Mouse (Mus musculus) liver, postnatal 0 days (tissue): ENCODE results near the gene Fam76b. TPM values are rescaled to one million over a fixed set of nuclear protein-coding genes. Genes with fewer than 3 reads are reported as not detected.

Source experiments
- ATAC-seq: fragments of 200-750 bp; cut with Nextera tagmentation; 2 replicates; pipeline ENCODE4 v1.8.0; 2017; ENCODE audit warnings: mild to moderate bottlenecking, moderate library complexity
- DNase-seq: peaks from one replicate; pipeline ENCODE4 v3.0.0-alpha.2; 2016
- H3K27ac ChIP-seq: fragments of 300-500 bp; sonication (generic); 2 replicates; pipeline ENCODE4 v1.5.1; 2014; ENCODE audit warnings: antibody characterized with exemption, moderate library complexity, mild to moderate bottlenecking, low read depth
- H3K27me3 ChIP-seq: fragments of 300-500 bp; sonication (generic); 2 replicates; pipeline ENCODE4 v1.6.1; 2014; ENCODE audit warnings: low read length, control low read depth, mixed read lengths; ENCODE audit not compliant: insufficient read depth
- H3K36me3 ChIP-seq: fragments of 300-500 bp; sonication (generic); replicated peaks from 2 replicates; pipeline ENCODE4 v1.6.1; 2014; ENCODE audit warnings: mild to moderate bottlenecking, control low read depth, low read length, moderate library complexity, mixed read lengths; ENCODE audit not compliant: insufficient read depth
- H3K4me1 ChIP-seq: fragments of 300-500 bp; sonication (generic); 2 replicates; pipeline ENCODE4 v1.6.1; 2014; ENCODE audit warnings: antibody characterized with exemption, mild to moderate bottlenecking, control low read depth; ENCODE audit not compliant: insufficient read depth
- H3K4me2 ChIP-seq: fragments of 300-500 bp; sonication (generic); 2 replicates; pipeline ENCODE4 v1.6.1; 2014; ENCODE audit warnings: low read depth, mild to moderate bottlenecking, low read length, moderate library complexity, mixed read lengths
- H3K4me3 ChIP-seq: fragments of 300-500 bp; sonication (generic); 2 replicates; pipeline ENCODE4 v1.5.1; 2014; ENCODE audit warnings: low read depth, low read length
- H3K9ac ChIP-seq: fragments of 300-500 bp; sonication (generic); replicated peaks from 2 replicates; pipeline ENCODE4 v1.6.1; 2014; ENCODE audit warnings: mild to moderate bottlenecking, moderate library complexity
- H3K9me3 ChIP-seq: fragments of 300-500 bp; sonication (generic); 2 replicates; pipeline ENCODE4 v1.6.1; 2016; ENCODE audit warnings: mild to moderate bottlenecking, control low read depth, low read length, mixed read lengths
- CTCF ChIP-seq: sonication (generic); IDR thresholded peaks from 2 replicates; pipeline ENCODE4 v1.5.1; 2016; ENCODE audit warnings: antibody characterized with exemption, low read depth
- EP300 ChIP-seq: IDR thresholded peaks from 2 replicates; pipeline ENCODE4 v1.6.1; 2016; ENCODE audit warnings: antibody characterized with exemption, low read depth, mild to moderate bottlenecking
- WGBS: fragments of 180-500 bp; shearing (Covaris S2); extraction: QIAGEN DNeasy Blood & Tissue Kit; methylation state at CpG from one replicate; pipeline ENCODE4 v1.1.7; 2014; ENCODE audit not compliant: insufficient replicate concordance; 5-methylcytosine and 5-hydroxymethylcytosine counted together
- polyA plus RNA-seq: library from polyadenylated mRNA; unstranded; fragments of >200 nt; fragmentation: Nextera tagmentation; extraction: Ambion mirVana; gene quantifications from 2 replicates; pipeline ENCODE4 v1.2.1, GENCODE M21; 2015

Gene Fam76b
- polyA plus RNA-seq, 1 experiment from 2014 or later = 6.9 TPM

DNA sequence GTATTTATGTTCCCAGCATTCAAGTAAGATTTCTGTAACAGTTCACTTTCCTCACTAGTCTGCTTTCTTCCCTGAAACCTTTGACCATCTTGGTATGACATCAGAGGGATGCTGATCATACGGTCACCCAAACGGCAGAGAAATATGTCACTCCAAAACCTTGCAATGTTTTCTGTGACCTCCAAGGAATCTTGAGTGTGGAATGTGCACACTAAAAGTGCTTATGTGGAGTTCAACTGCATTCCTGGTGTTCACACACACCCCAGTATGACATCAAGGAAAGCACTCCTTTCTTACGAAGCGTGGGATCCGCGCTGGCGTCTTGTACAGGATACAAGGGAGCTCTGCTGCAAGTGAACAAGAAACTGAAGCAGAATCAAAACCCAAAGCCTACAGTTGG is 20.7 kb upstream of the Fam76b start:
- no peaks in the 10 kb centered on the region for H3K4me1 ChIP-seq
- 96% methylated on average over 7 of the region's 7 CpGs for WGBS
- H3K36me3 ChIP-seq = peaks cover 72% of the 10 kb centered on the region
- no peak overlapping the region for H3K9ac ChIP-seq
- no peak overlapping the region for H3K4me2 ChIP-seq
- H3K4me3 ChIP-seq = no peak overlapping the region
- no peaks in the 10 kb centered on the region for H3K27me3 ChIP-seq
- ATAC-seq (no peak), DNase-seq (no peak)
- TF ChIP-seq EP300 (no peak), CTCF (no peak)
- no peak overlapping the region for H3K27ac ChIP-seq
- no peaks in the 10 kb centered on the region for H3K9me3 ChIP-seq

DNA sequence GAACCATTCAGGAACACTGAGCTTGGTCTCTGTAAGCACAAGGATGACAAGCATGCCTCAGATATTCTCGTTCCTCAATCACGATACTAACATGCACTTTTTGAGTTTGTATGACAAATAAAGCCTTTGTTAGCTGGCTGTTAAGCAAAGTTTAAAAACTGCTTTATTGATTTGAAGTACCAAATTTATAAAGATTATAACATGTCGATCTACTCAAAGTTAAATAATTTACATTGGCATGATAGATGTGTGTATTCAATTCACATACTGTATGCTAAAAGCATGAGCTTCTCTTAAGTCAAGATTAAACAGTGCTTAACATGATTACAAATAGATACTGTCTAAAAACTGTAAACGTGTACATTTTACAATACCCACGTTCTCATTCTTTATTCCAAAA is 19.9 kb upstream of the Fam76b start:
- no peak for TF ChIP-seq EP300
- no peak for DNase-seq
- 89% methylated on average over 5 of the region's 5 CpGs for WGBS

GRCm38 (mm10) chr9:13809937-13810336 is 17.6 kb upstream of the Fam76b start:
- no peak for ATAC-seq
- Histone ChIP-seq H3K9ac (no peak overlapping the region), H3K36me3 (peaks cover 82% of the 10 kb centered on the region)

More for the DNA sequence above, 19.9 kb upstream of the Fam76b start:
- H3K4me3 ChIP-seq = no peak overlapping the region
- no peaks in the 10 kb centered on the region for H3K9me3 ChIP-seq
- H3K9ac ChIP-seq = no peak overlapping the region
- no peaks in the 10 kb centered on the region for H3K4me1 ChIP-seq
- no peak overlapping the region for H3K4me2 ChIP-seq
- no peak for ATAC-seq
- no peak overlapping the region for H3K27ac ChIP-seq
- H3K36me3 ChIP-seq = peaks cover 79% of the 10 kb centered on the region
- H3K27me3 ChIP-seq = no peaks in the 10 kb centered on the region

DNA sequence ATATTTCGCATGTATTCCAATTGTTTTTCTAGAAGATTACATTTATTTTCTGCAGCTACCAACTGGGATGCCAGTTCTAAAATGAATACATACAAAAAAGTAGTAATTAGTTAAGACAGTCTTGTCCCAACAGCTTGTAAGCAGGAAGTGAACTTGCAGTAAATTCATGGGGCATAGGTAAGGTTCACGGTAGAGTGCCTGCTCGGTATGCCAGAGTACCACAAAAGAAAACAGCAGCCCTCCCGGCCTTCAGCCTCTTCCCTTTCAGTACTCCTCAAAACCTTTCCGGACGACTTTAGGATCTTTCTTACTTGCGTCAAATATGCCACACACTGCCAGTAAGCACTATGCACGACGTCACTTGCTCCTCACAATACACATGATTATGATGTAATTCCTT is 9.1 kb upstream of the Fam76b start:
- H3K9me3 ChIP-seq = no peaks in the 10 kb centered on the region
- H3K4me1 ChIP-seq = no peaks in the 10 kb centered on the region
- ATAC-seq (no peak), DNase-seq (no peak)
- peaks cover 73% of the 10 kb centered on the region for H3K36me3 ChIP-seq
- no peak overlapping the region for H3K9ac ChIP-seq
- H3K27ac ChIP-seq = no peak overlapping the region
- no peak overlapping the region for H3K4me2 ChIP-seq
- H3K4me3 ChIP-seq = no peak overlapping the region
- H3K27me3 ChIP-seq = no peaks in the 10 kb centered on the region
- TF ChIP-seq EP300 (no peak), CTCF (no peak)
- 92% methylated on average over 9 of the region's 9 CpGs for WGBS

More at GRCm38 (mm10) chr9:13809937-13810336, 17.6 kb upstream of the Fam76b start:
- Histone ChIP-seq H3K4me3 (no peak overlapping the region), H3K27ac (no peak overlapping the region), H3K9me3 (no peaks in the 10 kb centered on the region), H3K27me3 (no peaks in the 10 kb centered on the region), H3K4me2 (no peak overlapping the region), H3K4me1 (no peaks in the 10 kb centered on the region)
- TF ChIP-seq CTCF (peak; percentile 50), EP300 (no peak)
- no peak for DNase-seq

DNA sequence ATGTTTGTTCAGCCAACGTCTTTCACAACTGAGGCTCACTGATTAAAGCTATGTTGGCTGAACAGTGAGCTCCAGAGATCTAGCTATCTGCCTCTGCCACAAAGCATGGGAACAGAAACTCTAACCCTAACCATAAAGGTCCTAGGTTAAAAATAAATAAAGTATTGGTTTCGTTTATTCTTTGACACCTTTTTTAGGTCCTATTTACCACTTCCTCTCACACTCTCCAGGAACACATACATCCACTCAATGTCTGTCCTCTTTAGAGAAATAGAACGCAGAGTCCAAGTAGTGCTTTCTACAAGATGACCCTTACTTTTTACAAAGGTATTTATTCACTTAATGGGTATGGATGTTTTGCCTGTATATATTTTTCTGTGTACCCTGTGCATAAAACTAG is 6.7 kb upstream of the Fam76b start:
- H3K27ac ChIP-seq = no peak overlapping the region
- peaks cover 53% of the 10 kb centered on the region for H3K36me3 ChIP-seq
- TF ChIP-seq EP300 (no peak), CTCF (no peak)
- DNase-seq = no peak
- WGBS = 78% methylated on average over 3 of the region's 3 CpGs
- no peak overlapping the region for H3K4me2 ChIP-seq
- H3K4me3 ChIP-seq = no peak overlapping the region
- H3K4me1 ChIP-seq = peaks cover 12% of the 10 kb centered on the region
- no peak for ATAC-seq
- no peaks in the 10 kb centered on the region for H3K27me3 ChIP-seq
- no peaks in the 10 kb centered on the region for H3K9me3 ChIP-seq
- no peak overlapping the region for H3K9ac ChIP-seq

DNA sequence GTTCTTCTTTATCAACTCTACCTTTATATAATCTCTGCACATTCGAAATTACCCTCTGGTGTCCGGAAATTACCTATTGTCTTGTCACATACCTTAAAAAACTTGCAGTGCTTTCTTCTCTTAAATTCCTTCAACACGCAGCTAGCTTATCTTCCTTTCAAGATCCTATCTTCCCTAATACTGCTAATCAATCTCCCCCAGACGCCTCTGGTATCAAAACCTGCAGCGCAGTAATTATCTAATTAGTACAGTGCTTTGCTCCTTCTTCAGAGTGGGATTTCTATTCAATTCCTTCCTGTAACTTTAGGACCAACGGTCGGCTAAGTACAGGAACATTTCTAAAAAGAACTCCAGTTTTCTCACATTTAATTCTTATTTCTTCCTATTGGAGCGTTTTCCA is 1.6 kb upstream of the Fam76b start:
- DNase-seq (no peak), ATAC-seq (no peak)
- Histone ChIP-seq H3K36me3 (peaks cover 12% of the 10 kb centered on the region), H3K4me3 (peak overlapping the region; percentile 72), H3K27me3 (no peaks in the 10 kb centered on the region), H3K9ac (peak overlapping the region; percentile 85), H3K4me1 (peaks cover 21% of the 10 kb centered on the region), H3K4me2 (peak overlapping the region; percentile 71), H3K27ac (peak overlapping the region; percentile 93), H3K9me3 (no peaks in the 10 kb centered on the region)
- WGBS = 2% methylated on average over 8 of the region's 8 CpGs
- no peak for TF ChIP-seq CTCF
- TF ChIP-seq EP300 = peak; percentile 89

GRCm38 (mm10) chr9:13826391-13826805 is 1.1 kb upstream of the Fam76b start:
- Histone ChIP-seq H3K9ac (peak overlapping the region; percentile 85), H3K4me3 (peak overlapping the region; percentile 72), H3K27ac (peak overlapping the region; percentile 93), H3K27me3 (no peaks in the 10 kb centered on the region), H3K4me2 (peak overlapping the region; percentile 71), H3K36me3 (peaks cover 12% of the 10 kb centered on the region), H3K4me1 (peaks cover 21% of the 10 kb centered on the region), H3K9me3 (no peaks in the 10 kb centered on the region)
- WGBS = 0% methylated on average over 29 of the region's 31 CpGs
- DNase-seq (peak; percentile 75), ATAC-seq (peak; percentile 10)
- no peak for TF ChIP-seq EP300
- no peak for TF ChIP-seq CTCF
